Mouse (Mus musculus) kidney, adult 11 months (tissue): ENCODE measurements around the gene Cdc42.

Source experiments
- DNase-seq: peaks from one replicate; pipeline ENCODE4 v3.0.0; 2022

Cdc42 gene

DNA sequence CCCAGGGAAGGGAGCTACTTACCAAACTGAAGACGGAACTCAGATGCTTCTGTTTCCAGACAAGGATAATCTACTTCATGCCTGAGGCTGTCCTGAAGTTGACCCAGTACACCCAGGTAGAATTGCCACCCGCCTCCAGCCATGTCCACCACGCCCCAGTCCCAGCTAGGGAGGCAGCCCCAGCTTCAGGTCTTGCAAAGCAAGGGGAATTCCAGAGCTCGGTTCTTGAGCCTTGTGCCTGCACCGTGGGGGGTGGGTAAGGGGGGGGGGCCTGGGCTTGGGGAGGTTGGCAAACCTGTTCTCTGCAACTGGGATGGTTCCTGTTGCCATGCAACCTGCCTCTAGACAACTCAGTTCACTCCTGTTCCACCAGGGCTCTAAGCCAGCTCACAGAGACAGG lies 78.2 kb downstream of the Cdc42 start:
- no peak for DNase-seq

DNA sequence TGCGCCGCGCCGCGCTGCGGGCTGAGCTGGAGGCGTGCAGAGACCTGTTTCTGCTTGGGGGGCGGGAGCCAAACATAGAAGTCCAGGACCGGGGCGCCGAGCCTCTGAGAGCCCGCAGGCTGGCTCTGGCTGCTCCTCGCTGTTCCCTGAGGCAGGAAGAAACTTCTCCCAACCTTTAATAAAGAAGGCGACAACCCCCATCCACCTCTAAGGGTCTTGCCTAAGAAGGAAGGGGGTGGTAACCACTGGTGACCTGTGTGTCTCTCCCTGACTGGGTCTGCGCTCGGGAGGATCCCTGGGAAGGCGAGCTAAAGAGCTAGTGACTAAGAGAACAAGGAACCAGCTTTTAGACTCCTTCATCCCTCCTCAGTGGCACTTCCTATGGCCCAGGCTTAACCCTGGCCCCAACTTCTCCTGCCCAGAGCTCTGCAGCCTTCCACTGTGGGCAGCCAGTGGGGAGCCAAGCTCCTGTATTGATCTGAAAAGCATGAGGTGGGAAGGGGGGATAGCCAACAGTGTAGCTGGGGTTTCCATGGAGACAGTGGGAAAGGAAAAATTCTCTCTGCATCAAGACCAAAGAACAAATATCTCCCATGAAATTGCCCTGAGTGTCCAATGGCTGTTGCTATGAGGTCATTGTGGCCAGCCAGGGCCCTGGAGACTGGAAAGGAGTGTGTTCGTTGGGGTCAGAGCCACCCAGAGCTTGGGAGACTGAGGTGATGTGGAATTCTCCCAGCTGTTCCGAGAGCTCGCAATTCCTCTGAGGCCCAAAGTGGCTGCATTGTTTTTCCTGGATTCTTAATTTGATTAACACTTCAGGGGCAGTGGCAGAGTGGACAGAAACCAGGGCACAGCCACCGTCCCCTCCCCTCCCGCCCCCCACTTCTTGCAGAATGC lies 79.1 kb downstream of the Cdc42 start:
- no peak for DNase-seq

DNA sequence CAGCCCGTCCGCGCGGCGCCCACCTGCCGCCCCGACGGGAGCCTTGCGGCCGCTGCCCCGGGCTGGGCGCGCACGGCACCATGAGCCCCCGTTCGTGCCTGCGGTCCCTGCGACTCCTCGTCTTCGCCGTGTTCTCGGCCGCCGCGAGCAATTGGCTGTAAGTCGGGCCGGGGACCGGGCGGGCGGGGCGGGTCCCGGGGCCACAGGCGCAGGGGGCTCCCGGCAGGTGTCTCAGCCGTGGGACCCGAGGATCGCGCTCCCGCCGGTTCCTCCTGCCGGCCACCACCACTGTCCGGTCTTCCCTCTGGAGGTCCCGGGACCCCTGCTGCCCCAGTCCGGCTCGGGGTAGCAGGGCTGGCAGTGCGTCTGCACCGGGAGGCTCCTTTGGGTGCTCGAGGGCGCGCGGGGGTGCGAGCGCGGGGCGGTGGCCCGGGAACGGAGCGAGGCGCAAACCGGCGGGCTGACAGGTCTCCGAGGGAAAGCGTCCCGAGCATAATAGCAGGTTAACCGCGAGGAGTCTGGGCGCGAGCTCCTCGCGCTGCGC lies 79.8 kb downstream of the Cdc42 start:
- no peak for DNase-seq

DNA sequence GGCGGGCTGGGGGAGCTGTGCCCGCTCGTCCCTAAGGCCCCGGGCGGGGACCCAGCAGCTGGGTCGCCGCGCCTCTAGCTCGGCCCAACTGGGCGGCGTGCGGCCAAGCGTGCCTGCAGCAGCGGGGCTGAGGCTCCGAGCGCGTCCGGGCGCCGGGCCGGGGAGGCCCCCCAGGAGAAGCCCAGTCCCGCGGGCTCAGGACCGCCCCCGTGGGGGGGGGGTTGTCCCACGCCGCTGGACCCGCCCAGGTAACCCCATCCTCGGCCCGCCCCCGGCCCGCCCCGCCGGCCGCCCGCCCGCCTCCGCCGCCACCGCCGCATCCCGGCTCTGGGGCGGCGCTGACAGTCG lies 80.4 kb downstream of the Cdc42 start, which contains the start of gene Wnt4:
Gene Wnt4, plus strand, starts transcription at position 324 of the 348 bp plus-strand sequence.
- peak; percentile 19 for DNase-seq

DNA sequence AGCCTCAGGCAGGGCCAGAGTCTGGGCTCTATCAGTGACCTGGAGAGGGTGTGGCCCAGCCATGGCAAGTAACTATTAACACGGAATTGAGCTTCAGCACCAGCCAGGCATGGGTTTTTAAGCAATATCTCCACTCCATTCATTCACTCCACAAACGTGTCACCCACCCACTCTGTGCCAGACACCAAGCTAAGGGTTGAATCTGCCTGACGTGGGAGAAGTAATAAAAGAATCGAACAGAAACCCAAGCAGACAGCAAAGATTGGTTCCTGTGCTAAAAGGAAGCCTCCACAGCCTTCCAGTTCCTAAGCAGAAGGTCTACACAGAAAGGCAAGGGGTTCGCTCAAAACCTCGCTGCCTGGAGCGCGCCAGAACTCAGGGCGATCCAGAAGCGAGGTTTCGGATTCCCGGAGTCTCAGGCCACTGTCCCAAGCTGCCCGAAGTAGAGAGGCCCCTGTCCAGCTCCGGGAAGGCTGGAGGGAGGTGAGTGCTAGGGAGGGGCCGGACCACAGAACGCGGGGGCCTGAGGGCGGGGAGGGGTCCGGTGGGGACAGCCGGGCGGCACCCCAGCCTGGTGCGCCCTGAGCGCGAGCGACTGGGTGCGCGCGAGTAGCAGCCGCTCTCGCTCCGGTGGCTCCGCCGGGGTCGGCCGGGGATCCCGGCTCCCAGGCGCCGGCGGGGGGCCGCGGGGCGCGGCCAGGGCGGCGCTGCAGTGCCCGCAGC lies 80.9 kb downstream of the Cdc42 start:
- no peak for DNase-seq

DNA sequence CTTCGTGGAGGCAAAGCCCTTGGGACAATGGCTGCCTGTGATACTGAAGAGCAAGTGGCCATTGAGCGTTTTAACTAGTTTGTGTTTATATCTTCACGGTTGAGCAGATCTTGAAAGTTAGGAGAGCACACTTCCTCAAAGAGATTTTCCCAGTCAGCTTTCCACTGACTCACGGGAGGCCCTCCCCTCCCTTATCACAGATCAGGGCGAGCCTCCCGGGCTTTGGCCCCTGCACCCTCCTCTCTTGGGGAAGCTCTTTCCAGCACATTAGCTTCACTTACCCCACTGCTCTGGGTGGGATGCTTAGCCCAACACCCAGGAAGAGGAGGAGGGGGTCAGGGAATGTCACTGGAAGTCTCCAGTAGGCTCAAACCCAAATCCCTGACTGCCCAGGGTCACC lies 83.2 kb downstream of the Cdc42 start:
- DNase-seq, result no peak

DNA sequence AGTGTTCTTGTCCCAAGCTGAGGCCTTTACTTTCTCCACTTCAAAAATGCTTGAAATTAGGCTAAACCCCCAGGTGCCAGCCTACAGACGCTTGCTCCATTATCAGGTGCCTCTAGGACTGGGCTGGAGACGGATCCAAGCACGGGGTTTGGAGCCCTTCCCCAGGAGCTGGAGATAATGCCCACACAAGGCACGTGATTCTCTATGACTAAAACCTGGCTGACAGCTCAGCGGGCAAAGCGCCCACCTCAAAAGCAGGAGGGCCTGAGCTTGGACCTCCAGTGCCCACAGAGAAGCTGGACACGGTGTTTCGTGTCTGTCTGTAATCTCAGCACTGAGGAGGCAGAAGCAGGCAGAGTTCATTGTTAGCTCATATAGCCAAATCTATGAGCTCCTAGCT lies 85.7 kb downstream of the Cdc42 start:
- DNase-seq, result no peak
